Mouse (Mus musculus) MEL (cell line): ENCODE results near the gene Qtrt1. TPM values are rescaled to one million over a fixed set of nuclear protein-coding genes. Genes with fewer than 3 reads are reported as not detected.

Experiments used
- DNase-seq: peaks from one replicate; pipeline ENCODE4 v3.0.0; 2011; ENCODE audit warnings: low read depth, low spot score
- H3K27ac ChIP-seq: 2 replicates; pipeline ENCODE4 v1.5.1; 2012; ENCODE audit warnings: low read depth, mild to moderate bottlenecking, control low read depth, low read length, moderate library complexity; ENCODE audit not compliant: control insufficient read depth
- H3K27me3 ChIP-seq, 2 experiments: fragments of 150-350 bp in 1 of 2; sonication (generic) in 1 of 2; 2 replicates each; pipeline ENCODE4 v1.6.1; 2012; ENCODE audit warnings: low read length in 2 of 2, mild to moderate bottlenecking in 2 of 2, improper control_type of control experiment in 1 of 2, moderate library complexity in 1 of 2; ENCODE audit not compliant: insufficient read depth in 2 of 2, control insufficient read depth in 1 of 2
- H3K36me3 ChIP-seq, 2 experiments: 2 replicates each; pipeline ENCODE4 v1.6.1; 2012 to 2014; ENCODE audit warnings: low read length in 2 of 2, improper control_type of control experiment in 1 of 2, inconsistent platforms in 1 of 2, mild to moderate bottlenecking in 1 of 2; ENCODE audit not compliant: insufficient read depth in 2 of 2, control insufficient read depth in 1 of 2
- H3K4me1 ChIP-seq, 2 experiments: fragments of 150-350 bp in 1 of 2; sonication (generic) in 1 of 2; 2 replicates each; pipeline ENCODE4 v1.6.1; 2012; ENCODE audit warnings: low read length in 2 of 2, improper control_type of control experiment in 1 of 2, mild to moderate bottlenecking in 1 of 2; ENCODE audit not compliant: insufficient read depth in 2 of 2, control insufficient read depth in 1 of 2
- H3K4me3 ChIP-seq, 2 experiments: fragments of 150-350 bp in 1 of 2; sonication (generic) in 1 of 2; 2 replicates each; pipeline ENCODE4 v1.5.1; 2012; ENCODE audit warnings: low read depth in 2 of 2, low read length in 2 of 2, mild to moderate bottlenecking in 2 of 2, moderate library complexity in 2 of 2, control low read depth in 1 of 2, improper control_type of control experiment in 1 of 2; ENCODE audit not compliant: control insufficient read depth in 1 of 2, insufficient read depth in 1 of 2
- H3K79me2 ChIP-seq: 2 replicates; pipeline ENCODE4 v1.6.1; 2012; ENCODE audit warnings: mild to moderate bottlenecking, low read length, moderate library complexity; ENCODE audit not compliant: control insufficient read depth, poor library complexity, insufficient read depth
- H3K9ac ChIP-seq: 2 replicates; pipeline ENCODE4 v1.6.1; 2012; ENCODE audit warnings: low read depth, mild to moderate bottlenecking, control low read depth, low read length, moderate library complexity; ENCODE audit not compliant: control insufficient read depth, poor library complexity, severe bottlenecking
- H3K9me3 ChIP-seq: fragments of 150-350 bp; sonication (generic); replicated peaks from 2 replicates; pipeline ENCODE4 v1.6.1; 2012; ENCODE audit warnings: mild to moderate bottlenecking, low read length, improper control_type of control experiment, moderate library complexity; ENCODE audit not compliant: insufficient read depth
- BHLHE40 ChIP-seq: IDR thresholded peaks from 2 replicates; pipeline ENCODE4 v1.6.1; 2012; ENCODE audit warnings: low read depth, mild to moderate bottlenecking, inconsistent platforms, low read length, improper control_type of control experiment, borderline replicate concordance
- CHD1 ChIP-seq: IDR thresholded peaks from 2 replicates; pipeline ENCODE4 v1.6.1; 2012; ENCODE audit warnings: low read depth, mild to moderate bottlenecking, inconsistent platforms, low read length, improper control_type of control experiment
- CTCF ChIP-seq, 3 experiments: IDR thresholded peaks in 2 of 3; conservative IDR thresholded peaks in 1 of 3; 2 replicates each; pipeline ENCODE4 v1.5.1; 2011 to 2012; ENCODE audit warnings: low read length in 3 of 3, low read depth in 2 of 3, mild to moderate bottlenecking in 2 of 3, improper control_type of control experiment in 1 of 3, inconsistent platforms in 1 of 3, mixed read lengths in 1 of 3, moderate library complexity in 1 of 3; ENCODE audit not compliant: control insufficient read depth in 1 of 3, insufficient read depth in 1 of 3, poor library complexity in 1 of 3, severe bottlenecking in 1 of 3
- ELF1 ChIP-seq: IDR thresholded peaks from 2 replicates; pipeline ENCODE4 v1.6.1; 2014; ENCODE audit warnings: low read depth, mild to moderate bottlenecking, inconsistent platforms, low read length, improper control_type of control experiment, moderate library complexity
- EP300 ChIP-seq, 2 experiments: IDR thresholded peaks; 2 replicates each; pipeline ENCODE4 v1.6.1; 2011; ENCODE audit warnings: improper control_type of control experiment in 2 of 2, low read length in 2 of 2, low read depth in 1 of 2, mild to moderate bottlenecking in 1 of 2
- HCFC1 ChIP-seq: IDR thresholded peaks from 2 replicates; pipeline ENCODE4 v1.6.1; 2012; ENCODE audit warnings: low read depth, mild to moderate bottlenecking, inconsistent platforms, low read length, improper control_type of control experiment, moderate library complexity
- JUND ChIP-seq: IDR thresholded peaks from 2 replicates; pipeline ENCODE4 v1.6.1; 2011; ENCODE audit warnings: low read depth, mild to moderate bottlenecking, improper control_type of control experiment, low read length
- KAT2A ChIP-seq: conservative IDR thresholded peaks from 2 replicates; pipeline ENCODE4 v1.6.1; 2012; ENCODE audit warnings: low read depth, low read length, improper control_type of control experiment, inconsistent platforms
- MAFK ChIP-seq: IDR thresholded peaks from 2 replicates; pipeline ENCODE4 v1.6.1; 2011; ENCODE audit warnings: low read depth, mild to moderate bottlenecking, low read length, improper control_type of control experiment, borderline replicate concordance
- MAZ ChIP-seq: IDR thresholded peaks from 2 replicates; pipeline ENCODE4 v1.6.1; 2012; ENCODE audit warnings: low read depth, mild to moderate bottlenecking, inconsistent platforms, low read length, improper control_type of control experiment
- MXI1 ChIP-seq: IDR thresholded peaks from 2 replicates; pipeline ENCODE4 v1.6.1; 2011; ENCODE audit warnings: mild to moderate bottlenecking, low read depth, low read length, improper control_type of control experiment
- MYB ChIP-seq: IDR thresholded peaks from 2 replicates; pipeline ENCODE4 v1.6.1; 2011; ENCODE audit warnings: mild to moderate bottlenecking, low read depth, low read length, improper control_type of control experiment
- NRF1 ChIP-seq: IDR thresholded peaks from 2 replicates; pipeline ENCODE4 v1.6.1; 2014; ENCODE audit warnings: low read depth, mild to moderate bottlenecking, inconsistent platforms, low read length, improper control_type of control experiment, moderate library complexity; ENCODE audit not compliant: poor library complexity, insufficient read depth, severe bottlenecking
- SMC3 ChIP-seq: IDR thresholded peaks from 2 replicates; pipeline ENCODE4 v1.6.1; 2011; ENCODE audit warnings: low read depth, low read length, improper control_type of control experiment
- TCF12 ChIP-seq: IDR thresholded peaks from 2 replicates; pipeline ENCODE4 v1.6.1; 2014; ENCODE audit warnings: low read depth, mild to moderate bottlenecking, inconsistent platforms, low read length, improper control_type of control experiment, moderate library complexity
- USF1 ChIP-seq: IDR thresholded peaks from 2 replicates; pipeline ENCODE4 v1.6.1; 2014; ENCODE audit warnings: low read depth, mild to moderate bottlenecking, inconsistent platforms, low read length, improper control_type of control experiment, moderate library complexity
- USF2 ChIP-seq, 2 experiments: IDR thresholded peaks; 2 replicates each; pipeline ENCODE4 v1.6.1; 2011 to 2012; ENCODE audit warnings: improper control_type of control experiment in 2 of 2, low read length in 2 of 2, borderline replicate concordance in 1 of 2, inconsistent platforms in 1 of 2, low read depth in 1 of 2, mild to moderate bottlenecking in 1 of 2; ENCODE audit not compliant: insufficient read depth in 1 of 2
- ZKSCAN1 ChIP-seq: IDR thresholded peaks from 2 replicates; pipeline ENCODE4 v1.6.1; 2012; ENCODE audit warnings: low read depth, mild to moderate bottlenecking, inconsistent platforms, low read length, improper control_type of control experiment, moderate library complexity
- ZNF384 ChIP-seq: IDR thresholded peaks from 2 replicates; pipeline ENCODE4 v1.6.1; 2012; ENCODE audit warnings: low read depth, mild to moderate bottlenecking, inconsistent platforms, low read length, improper control_type of control experiment
- polyA plus RNA-seq, 2 experiments: library from polyadenylated mRNA; stranded (reverse) in 1 of 2; unstranded in 1 of 2; fragments of >175 nt in 1 of 2; fragments of >200 nt in 1 of 2; gene quantifications; 2 replicates each; pipeline versions ENCODE4 v1.2.1 to v1.2.4; 2012; ENCODE audit warnings: low replicate concordance in 2 of 2, low read depth in 1 of 2; ENCODE audit not compliant: insufficient read length in 2 of 2, insufficient read depth in 1 of 2, missing spikeins in 1 of 2
- total RNA-seq: library from RNA; depleted of rRNA; stranded (reverse); fragments of 300-350 nt; gene quantifications from 2 replicates; pipeline ENCODE4 v1.2.3, GENCODE M21; 2012

Gene Qtrt1
- total and polyA plus RNA-seq, 3 experiments: 199 to 244 TPM; not detected in 1

DNA sequence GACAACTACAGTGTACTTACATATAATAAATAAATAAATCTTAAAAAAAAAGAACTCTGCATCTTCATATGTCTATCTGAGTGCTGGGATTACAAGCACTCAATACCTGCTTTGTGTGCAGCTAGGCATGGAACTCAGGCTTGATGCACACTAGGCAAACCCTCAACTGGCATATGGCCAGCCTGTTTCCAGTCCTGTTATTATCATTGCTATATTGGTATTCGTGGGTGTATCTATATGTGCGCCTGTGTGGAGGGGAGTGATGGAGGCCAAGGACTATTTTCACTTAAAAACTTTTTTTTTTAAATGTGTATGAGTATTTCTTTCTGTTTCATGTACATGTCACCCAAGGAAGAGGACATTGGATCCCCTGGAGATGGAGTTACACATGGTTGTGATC is 22.8 kb downstream of the Qtrt1 start (continued):
- no peak for TF ChIP-seq JUND
- TF ChIP-seq CHD1: no peak
- TF ChIP-seq USF1: no peak
- no peak for TF ChIP-seq KAT2A
- peak; percentile 46; the same call in 1 of the 2 replicates for TF ChIP-seq MAFK
- TF ChIP-seq NRF1: no peak
- TF ChIP-seq TCF12: no peak
- TF ChIP-seq MAZ: no peak
- TF ChIP-seq HCFC1: no peak
- no peak for TF ChIP-seq MYB
- no peak for TF ChIP-seq CTCF (IDR thresholded peaks at IDR 0.05 in 2 of 3, conservative IDR thresholded peaks at IDR 0.05 in 1 of 3; ENCODE audit: control insufficient read depth in 1 of 3, insufficient read depth in 1 of 3, low read depth in 2 of 3, low read length in 3 of 3, poor library complexity in 1 of 3, severe bottlenecking in 1 of 3)
- no peak for TF ChIP-seq BHLHE40
- TF ChIP-seq ZNF384: no peak

DNA sequence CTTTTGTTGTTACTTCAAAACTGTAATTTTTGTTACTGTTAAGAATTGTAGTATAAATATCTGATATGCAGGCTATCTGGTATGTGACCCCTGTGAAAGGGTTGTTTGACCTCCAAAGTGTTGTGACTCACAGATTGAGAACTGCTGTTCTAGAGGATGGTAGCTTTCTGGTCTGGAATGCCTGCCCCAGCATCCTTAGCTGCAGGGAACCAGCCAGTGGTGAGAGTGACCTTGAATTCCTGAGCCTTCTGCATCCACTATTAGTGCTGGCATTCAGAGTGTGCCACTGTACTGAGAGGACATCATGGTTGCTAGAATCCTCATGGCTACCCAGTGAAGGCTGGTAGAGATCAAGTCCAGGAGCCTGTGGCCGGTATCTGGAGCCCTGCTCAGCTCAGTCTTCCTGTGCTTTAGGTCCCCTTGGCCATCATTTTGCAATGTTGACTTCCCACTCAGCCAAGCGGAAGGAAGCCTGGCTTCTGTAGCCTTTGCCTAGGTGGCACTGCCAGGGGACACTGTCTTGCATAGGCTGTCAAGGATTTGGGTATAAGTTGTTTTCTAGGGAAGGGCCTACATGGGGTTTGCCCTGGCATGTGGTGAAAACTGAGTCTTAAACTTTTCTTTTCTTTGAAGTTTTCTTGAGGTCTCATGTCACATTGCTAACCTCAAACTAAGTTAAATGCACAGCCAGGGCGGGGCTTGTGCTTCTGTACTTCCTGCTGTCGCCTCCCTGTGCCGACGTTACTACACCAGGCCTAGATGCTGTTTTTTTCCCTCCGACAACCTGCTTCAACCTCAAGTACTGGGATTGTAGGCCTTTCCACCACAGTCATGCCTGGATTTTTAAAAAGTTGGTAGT is 24.4 kb downstream of the Qtrt1 start:
- Histone ChIP-seq H3K27me3 (no peaks in the 10 kb centered on the region), H3K9ac (peak overlapping the region; percentile 10), H3K4me3 (no peak overlapping the region), H3K4me1 (peaks cover 51 to 57% of the 10 kb centered on the region in 2 experiments), H3K27ac (peak overlapping the region; percentile 10), H3K79me2 (peaks cover 87% of the 10 kb centered on the region), H3K9me3 (no peaks in the 10 kb centered on the region), H3K36me3 (peaks cover 29 to 52% of the 10 kb centered on the region in 2 experiments)
- TF ChIP-seq HCFC1 (peak; percentile 43; the same call in 1 of the 2 replicates), SMC3 (no peak), USF2 (IDR thresholded peaks at IDR 0.05; ENCODE audit: borderline replicate concordance in 1 of 2, insufficient read depth in 1 of 2, low read depth in 1 of 2, low read length in 2 of 2) (no peak), MXI1 (peak; percentile 44; the same call in 1 of the 2 replicates), EP300 (IDR thresholded peaks at IDR 0.05; ENCODE audit: low read depth in 1 of 2, low read length in 2 of 2) (0 out of 4 replicates have a peak, but pooled peaks of 1 of the 2 experiments have one; percentile 33), ZKSCAN1 (no peak), USF1 (no peak), BHLHE40 (no peak), ELF1 (peak; percentile 61; the same call in 1 of the 2 replicates)
- peak; percentile 72 for DNase-seq
